Mouse (Mus musculus) spleen, adult 2 months (tissue): ENCODE data around the gene Pttg1ip.

Experiments used
- CTCF ChIP-seq: fragments of 200-500 bp; IDR thresholded peaks from 2 replicates; pipeline ENCODE4 v1.5.1; 2011; ENCODE audit warnings: mild to moderate bottlenecking, inconsistent platforms; ENCODE audit not compliant: insufficient read depth, insufficient read length, insufficient replicate concordance; ENCODE audit errors: extremely low read depth
- POLR2A ChIP-seq: fragments of 200-500 bp; IDR thresholded peaks from 2 replicates; pipeline ENCODE4 v1.6.1; 2011; ENCODE audit warnings: low read depth, low read length, inconsistent platforms

- TF ChIP-seq CTCF (no peak), POLR2A (no peak)
These were observed 31.9 kb downstream of the Pttg1ip start for GRCm38 (mm10) chr10:77613409-77613808.
